Mouse (Mus musculus) lung, postnatal 4 days (tissue): ENCODE measurements around the gene Cpox.

Source experiments
- DNase-seq, 2 experiments: peaks; one replicate each; pipeline ENCODE4 v3.0.0; 2021

Gene Cpox

DNA sequence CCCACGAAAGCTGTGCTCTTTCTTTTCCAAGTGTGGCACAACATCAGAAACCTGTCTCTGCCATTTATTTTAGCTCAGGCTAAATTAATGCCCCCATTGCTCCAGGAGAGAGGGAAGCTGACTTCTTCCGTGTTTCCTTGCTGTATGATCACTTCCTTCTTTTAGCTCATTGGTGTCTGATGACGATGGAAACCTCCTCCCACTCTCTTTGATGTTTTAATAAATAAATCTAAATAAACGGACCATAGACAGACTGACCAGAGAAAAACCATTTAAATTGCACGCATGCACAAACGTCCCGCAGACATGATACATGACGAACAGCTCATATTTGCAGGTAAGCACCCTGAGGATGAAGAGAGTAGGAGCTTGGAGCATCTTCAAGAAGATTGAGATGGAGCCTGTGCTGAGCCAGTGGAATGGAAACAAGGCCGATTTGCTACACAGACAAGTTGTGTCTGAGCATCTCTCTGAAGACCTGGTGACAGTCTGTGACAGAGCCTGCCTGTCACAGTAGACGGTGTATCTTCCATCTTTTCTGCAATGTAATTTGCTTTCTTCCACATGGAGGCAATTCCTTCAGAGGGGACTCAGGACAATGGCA is 32.3 kb downstream of the Cpox start:
- no peak for DNase-seq

DNA sequence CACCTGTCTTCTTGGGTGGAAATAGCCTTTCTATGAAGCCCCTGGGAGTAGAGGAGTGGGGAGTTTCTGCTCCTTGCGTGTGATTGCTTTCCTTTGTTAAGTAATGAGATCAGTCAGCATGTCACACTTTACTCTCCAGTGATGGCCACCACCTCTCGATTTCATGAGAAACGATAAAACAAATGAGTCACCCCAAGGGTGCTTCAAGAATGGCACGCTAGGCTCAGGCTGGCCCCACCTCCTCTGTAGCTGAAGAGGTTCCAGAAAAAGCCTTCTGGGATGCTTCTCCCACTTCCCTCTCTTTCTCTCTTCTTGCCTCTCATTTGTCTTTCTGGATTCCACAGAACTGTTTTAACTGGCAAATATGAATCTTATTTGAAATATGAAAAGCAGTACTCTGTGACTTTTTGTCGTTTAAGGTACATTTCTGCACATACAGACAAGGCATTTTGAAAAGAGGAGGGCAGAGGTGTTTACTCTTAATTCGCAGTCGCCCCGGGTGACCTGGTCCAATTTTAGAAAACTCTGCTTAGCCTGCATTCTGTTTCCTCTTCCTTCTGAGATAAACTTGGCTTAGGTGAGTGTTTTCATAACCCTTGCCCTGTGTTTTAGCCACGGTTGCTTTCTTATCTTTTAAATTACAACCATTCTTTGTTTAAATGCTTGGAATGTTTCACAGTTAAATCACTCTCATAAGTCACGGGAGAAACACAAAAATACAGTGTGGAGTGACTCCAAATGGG is 33.5 kb downstream of the Cpox start:
- no peak for DNase-seq

DNA sequence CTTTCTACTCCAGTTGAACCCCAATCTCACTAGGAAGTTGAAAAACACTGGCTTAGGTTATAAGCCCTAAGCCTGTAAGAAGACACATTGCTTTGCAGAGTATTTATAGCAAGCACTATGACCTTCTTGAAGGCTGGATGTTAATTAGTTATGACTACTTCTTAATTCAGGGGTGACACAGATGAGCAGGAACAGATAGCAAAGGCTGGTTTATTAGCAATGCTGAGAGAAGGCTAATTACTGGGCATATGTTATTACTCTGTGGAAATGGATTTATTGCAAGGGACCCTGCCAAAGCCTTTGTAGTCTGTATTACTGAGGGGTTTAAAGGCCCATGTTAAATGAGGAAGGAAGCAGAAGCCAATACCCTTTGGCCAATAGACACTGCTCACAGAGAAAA is 34.9 kb downstream of the Cpox start:
- no peak for DNase-seq

DNA sequence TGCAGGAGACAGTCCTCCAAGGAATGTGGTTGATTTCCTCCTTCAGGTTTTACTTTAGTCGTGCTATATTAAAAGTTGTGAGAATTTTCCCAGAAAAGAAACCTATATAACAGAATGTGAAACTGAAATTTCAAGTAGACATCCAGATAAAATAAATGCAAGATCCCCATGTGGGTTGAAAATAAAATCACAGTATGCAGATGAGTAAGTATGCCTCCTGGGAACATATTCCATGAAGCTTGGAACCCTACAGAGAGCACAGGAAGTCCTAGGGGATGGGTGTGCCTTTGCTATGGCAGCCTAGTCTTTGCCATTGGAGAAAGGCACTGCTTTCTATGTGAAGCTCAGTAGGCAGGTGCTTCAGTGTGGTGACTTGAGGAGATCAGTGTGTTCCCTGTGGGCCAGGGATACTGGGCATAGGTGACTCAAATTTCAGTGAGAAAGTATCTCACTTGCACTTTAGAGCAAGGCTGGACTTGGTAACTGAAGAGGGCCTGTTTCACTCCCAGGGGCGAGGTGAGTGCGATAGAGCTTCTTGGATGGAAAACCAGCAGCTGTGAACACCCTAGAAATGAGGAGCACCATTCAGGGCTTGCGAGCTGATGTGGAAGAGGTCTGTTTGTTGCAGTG is 37.3 kb downstream of the Cpox start:
- DNase-seq = no peak

DNA sequence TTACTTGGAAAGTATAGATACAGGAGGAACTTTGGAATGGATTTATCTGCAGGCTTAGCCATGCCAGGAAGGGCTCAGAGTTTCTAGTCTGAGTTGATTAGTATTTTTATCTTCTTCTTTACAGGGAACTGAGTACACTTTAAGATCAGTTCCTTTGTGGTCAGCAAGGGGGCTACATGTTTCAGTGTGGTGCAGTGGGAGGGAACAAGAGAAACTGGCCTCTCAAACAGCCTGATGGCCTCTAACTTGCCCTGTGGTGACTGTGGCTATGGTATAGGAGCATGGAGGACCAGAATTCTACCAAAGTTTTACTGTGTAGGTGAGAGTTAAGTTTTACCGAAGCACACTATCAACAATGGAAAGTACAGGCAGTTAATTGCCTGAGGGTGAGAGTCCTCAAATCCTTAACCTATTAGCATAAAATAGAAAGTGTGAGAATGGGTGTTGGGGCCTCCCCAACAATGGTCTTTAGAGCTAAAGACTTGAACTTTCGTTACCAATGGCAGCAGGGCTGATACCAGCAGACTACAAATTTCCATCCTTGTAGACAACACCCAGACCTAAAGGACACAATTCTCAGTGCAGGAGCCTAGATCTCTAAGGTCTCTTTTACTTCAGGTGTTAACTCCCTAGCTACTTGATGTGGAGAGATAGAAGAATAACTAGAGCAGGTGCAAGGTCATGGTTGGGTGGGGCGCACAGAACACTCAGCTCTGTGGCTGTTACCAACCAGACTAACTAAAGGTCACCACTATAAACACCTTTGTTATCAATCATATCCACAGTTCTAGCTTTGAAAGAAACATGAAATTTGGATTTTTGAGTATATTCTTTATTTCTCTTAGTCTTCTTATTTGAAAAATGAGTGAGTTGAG is 38.7 kb downstream of the Cpox start:
- no peak for DNase-seq

DNA sequence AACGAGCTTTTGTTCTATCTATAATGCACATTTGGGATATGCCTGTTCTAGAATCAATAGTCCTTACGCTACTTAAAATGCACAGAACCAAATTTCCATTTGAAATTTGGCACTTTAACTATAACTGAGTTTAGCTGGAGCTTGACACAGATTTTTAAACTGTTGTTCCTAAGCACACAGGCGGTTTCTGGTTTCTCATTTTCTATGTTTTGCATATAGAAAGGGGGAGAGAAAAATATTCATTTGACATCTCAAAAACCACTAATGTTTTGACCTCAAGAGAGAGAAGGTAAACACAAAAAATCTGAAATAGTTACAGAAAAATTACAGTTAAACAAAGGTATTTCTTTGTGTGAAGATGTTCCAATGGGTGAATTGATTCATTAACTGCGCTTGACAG is 39.4 kb downstream of the Cpox start:
- DNase-seq = no peak

DNA sequence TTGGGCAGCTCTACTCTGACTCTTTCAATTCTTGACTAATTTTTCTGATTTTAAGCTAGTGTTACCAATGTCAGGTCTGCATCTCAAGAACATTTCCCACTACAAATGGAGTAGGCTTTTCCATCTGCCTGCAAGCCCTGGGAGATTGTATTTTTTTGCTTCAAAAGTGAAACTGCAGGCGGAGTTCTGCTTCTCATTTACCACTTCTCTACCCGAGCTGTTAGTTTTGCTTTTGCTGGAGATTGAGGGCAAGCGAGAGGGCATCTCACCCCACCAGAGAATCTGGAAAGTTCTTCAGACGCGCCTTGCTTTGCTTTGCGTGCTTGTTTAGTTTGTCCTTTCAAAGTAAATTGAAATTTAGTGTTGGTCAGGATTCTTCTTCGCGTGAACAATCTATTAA is 42.1 kb downstream of the Cpox start:
- DNase-seq = no peak

DNA sequence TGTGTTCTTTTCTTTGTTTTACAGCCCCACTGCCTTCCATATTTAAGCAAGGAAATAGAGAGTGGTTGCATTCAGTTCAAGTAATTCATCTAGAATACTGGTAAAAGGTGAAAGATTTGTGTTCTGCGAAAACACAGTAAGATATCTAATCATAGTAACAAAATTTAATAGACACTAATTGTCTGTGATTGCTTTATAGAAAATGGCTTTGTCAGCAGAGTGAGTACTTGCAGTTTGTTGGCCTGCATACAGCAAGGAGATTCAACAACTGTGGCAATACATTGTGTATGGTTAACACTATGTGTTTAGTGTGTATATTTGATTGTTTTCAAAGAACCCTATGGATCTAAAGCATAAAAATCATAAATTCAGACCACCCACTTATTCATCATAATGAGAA is 43.0 kb downstream of the Cpox start:
- no peak for DNase-seq

DNA sequence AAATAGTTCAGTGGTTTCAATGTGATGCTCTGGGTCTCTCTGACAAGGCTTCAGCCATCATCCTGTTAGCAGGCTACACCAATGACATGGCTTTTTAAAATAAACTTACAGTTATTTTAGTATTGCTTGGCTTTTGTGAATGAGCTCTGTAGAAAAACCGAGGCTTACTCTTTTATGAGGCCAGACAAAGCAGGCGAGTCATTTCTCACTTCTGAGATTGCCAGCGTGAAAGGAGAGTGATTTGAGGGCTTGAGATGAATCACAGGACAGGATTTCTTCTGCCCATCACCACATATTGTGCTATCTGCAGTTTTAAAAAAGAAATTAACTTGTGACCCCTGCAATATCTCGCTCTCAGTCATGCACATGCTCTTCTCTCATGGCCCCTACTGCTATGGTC is 44.9 kb downstream of the Cpox start:
- DNase-seq = no peak

DNA sequence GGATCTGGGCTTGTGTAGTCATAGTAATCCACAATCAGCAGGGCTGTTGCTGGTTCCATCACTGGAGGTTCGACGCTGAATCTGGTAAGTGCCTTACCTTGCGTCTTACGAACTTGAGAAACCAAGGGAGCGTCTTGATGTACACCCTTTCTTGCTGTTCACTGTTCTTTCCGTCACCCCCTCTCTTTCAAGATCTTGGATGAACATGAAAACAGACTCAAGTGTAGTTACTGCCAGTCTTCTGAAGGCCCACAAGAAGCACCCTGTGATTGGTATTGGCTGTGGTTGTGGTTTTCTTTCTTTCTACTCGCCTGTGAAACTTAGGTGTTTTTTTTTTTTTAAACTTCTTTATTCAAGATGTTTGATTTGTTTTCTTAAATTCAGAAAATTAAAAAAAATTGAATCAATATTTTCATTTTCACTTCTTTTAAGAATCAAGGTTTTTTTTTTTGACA is 48.6 kb downstream of the Cpox start, which contains the start of gene Gpr15:
Gene Gpr15, minus strand, starts transcription at position 405 of the 455 bp plus-strand sequence.
- no peak for DNase-seq

DNA sequence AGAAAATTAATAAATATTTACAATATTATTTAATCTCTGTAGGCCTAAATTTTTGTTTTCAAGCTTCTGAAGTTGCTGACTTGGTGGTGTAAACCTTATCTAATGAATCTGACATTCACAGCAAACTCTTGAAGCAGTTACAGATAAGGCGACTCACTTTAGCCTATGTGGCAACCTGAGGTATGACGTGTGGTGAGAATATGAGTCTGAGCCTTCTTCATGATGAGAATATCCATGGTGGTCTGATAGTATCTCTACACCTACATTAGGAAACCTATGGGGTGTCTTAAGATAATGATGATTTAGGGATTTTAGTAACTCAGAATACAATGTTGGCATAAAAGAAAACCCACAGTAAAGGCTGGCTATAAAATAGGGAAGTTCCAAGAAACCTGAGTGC is 52.2 kb downstream of the Cpox start:
- DNase-seq = no peak

DNA sequence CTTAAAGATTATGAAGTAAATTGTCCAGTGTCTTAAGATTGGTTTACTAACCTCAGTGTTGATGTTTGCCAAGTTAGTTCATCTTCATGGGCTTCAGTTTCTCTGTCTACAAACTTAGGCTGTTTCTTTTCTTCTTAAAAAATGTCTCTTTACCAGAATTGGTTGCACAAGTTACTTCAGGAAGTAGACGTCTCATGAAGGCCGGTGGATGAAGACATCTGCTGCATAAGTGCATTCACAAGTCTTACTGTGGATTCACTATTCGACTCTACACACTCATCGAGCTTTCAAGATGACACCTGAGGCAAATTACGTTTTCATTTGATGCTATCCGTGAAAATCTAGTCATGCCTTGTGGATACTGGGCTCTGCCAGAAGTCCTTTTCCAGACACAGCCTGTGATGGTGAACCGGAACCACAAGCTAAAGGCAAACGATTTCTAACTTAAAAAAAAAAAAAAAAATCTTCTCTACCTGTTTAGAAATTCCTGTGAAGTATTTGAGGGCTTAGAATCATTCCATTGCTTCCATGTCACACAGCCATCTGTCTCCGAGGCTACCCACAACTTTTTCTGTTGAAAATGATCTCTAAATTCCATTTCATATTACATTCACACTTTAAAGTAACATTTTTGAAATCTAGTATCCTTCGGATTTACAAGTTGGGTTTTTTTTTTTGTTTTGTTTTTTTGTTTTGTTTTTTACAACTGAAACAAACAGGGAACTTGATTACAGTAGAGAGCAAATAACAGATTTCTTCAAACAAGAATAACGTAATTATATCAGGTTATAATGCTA is 56.8 kb downstream of the Cpox start:
- DNase-seq = no peak

DNA sequence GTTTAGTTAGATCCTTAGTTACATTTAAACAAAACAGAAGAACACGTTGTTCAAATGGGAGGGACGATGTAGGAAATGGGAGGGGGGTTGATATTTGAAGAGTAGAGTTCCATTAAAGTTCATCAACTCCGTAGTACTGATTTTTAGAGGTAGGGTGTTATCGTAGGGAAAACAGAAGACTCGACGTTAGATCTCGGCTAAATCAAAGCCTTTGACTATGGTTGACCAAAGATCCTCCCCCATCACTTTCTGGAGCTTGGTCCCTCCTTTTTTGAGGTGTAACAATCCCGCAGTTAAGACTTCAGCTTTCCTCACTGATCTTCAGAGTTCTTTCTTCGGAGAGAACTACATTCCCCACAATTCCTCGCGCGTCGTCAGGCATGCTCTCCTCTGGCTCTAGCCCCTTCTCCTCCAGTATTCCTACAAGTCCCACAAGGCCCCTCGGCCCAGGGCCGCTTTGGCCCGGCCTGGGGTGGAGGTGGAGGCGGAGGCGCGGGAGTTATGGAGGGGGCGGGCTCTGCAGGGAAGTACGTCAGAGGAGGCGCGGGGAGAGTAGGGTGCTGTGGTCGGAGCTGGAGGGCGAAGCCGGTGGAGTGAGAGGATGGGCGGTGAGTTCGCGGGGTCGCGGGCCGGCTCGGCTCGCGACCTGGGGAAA is 57.5 kb downstream of the Cpox start, which contains the start of gene Cldnd1:
Gene Cldnd1, plus strand, starts transcription at position 434 of the 655 bp plus-strand sequence.
- DNase-seq = peak; percentile 96 to 97

DNA sequence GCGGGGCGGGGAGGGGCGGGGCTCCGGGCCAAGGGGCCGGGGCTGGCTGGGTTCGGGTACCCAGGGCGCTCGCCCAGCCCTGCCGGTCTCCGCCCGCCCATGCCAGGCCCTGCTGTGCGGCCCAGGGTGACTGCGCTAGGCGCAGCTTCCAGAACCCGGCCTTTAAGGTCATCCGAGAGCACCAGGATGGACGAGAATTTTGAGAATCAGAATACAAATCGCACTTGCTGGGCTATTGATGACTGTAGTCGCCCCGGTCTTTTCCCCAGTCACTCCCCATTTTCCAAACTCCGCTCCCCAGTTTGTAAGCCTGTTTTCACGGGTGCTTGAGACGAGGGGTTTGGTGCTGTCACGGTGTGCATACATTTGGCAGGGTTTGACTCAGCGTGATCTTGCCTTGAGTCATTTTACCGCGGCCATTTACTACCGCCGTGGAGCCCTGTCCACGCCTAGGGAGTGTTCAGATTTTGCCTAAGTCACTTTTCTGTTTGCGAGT is 58.1 kb downstream of the Cpox start:
- no peak for DNase-seq

DNA sequence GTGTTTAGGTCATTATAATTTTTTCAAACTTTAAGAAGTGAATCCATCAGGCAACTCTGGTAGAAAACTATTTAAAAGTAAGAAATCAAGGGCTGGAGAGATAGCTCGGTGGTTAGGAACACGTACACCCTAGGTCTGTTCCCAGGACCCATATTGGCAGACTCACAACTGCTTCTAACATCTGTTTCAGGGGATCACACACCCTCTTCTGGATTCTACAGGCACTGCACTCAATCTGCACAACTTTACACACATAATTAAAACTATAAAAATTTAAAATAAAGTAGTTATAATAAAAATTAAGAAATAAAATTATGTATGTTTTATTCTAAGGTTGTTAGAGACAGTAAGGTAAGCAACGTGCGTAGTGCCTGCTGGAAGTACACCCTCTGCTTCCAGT is 68.1 kb downstream of the Cpox start:
- no peak for DNase-seq

DNA sequence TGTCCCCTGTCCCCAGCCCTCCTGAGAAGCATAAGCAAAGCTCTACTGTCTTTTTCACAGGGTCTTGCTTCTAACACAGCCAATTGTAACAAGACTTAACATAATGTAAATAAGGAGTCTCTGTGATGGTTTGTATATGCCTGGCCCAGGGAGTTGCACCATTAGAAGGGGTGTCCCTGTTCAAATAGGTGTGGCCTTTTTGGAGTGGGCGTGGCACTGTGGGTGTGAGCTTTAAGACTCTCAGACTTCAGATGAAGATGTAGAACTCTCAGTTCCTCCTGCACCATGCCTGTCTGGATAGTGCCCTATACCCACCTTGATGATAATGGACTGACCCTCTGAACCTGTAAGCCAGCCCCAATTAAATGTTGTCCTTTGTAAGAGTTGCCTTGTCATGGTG is 68.7 kb downstream of the Cpox start:
- no peak for DNase-seq

DNA sequence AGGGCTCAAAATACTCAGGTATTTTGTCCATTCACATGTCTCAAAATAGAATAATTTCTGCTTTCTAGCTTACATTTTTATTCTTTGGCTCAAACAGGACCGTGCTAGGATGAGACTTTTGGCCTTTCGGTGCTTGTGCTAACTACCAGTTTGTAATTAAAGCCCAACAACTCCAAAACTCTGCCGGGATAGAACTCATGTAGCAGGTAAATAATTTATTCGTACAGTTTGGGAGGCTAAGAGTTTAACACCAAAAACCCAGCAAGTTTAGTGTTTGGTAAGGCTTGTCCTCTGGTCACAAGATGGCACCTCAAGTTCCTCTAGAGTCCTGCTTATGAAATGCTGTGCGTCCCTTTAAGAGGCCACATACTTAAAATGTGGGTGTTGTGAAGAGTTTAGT is 70.7 kb downstream of the Cpox start:
- no peak for DNase-seq

DNA sequence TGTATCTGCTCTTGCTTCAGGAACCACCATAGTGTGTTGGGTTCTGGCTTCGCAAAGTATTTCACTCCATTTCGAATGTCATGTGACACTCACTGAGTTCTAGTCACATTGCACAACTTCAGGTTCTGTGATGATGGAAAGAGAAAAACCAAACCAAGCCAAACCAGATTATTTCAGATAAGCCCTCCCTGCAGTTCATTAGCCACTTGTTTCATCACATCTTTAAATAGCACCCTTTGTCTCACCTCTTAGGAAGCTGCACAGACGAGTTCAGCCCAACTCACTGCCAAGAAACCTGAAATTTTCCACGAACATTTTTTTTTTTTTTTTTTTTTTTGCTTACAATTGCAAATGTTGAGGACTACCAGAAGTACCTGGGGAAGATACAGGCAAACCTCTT is 76.6 kb downstream of the Cpox start:
- DNase-seq = no peak

DNA sequence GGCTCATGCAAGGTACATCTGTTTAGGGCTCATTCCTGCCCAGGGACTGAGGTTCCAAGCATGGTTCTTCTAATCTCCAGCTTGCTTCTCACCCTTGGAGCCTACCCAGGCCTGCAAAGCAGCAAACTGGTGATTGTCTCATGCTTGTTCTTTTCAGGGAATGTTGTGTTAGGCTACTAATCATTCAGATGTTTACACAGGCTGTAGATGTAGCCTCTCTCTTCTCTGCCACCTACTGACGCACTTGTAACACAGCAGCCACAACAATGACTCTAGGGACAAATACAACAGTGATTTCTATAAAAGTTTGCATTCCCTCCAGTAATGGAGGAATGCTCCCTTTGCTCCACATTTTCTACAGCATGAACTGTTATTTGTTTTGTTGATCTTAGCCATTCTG is 81.2 kb downstream of the Cpox start:
- DNase-seq = no peak

DNA sequence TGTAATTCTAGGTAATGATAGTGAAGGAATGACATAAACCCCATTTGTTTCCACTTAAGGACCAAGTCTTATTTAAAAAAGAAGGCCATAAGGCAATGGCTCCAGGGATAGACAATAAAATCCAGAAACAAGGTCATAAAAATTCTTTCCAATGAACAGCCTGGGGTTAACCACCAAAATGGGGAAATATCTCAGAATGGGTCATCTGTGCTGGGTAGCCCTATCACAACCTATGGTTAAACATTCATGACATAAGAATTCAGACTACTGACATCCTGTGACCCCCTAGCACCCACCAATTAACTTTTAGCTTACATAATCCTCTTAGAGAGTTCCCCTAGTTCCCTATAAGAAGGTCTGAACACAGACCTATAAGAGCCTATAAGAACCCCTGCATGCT is 86.1 kb downstream of the Cpox start:
- no peak for DNase-seq

DNA sequence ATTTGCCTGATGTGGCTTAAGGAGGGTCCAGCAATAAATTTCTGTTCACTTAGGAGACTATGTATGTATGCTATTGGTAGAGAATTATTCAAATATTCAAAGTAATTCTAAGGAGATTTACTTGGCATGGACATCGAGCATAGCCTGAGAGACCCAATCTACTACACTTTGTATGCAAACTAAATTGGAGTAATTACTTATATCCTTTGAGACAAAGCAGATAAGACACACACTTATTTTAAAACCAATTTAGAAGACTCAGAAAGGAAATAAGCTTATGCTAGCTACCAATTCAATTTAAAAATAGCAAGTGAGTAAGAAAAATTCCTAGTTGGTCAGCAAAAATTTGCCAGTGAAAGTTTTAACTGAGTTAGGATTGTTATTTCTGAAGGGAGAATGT is 93.0 kb downstream of the Cpox start, which contains the start of gene Olfr172:
Gene Olfr172, minus strand, starts transcription at position 101 of the 400 bp plus-strand sequence.
- DNase-seq = no peak
